Mouse (Mus musculus) testis, adult 2 months (tissue): ENCODE results near the gene Gabrg3. TPM values are rescaled to one million over a fixed set of nuclear protein-coding genes. Genes with fewer than 3 reads are reported as not detected.

Source experiments
- H3K27ac ChIP-seq: fragments of 200-500 bp; 2 replicates; pipeline ENCODE4 v1.5.1; 2012; ENCODE audit warnings: low read depth, low read length; ENCODE audit not compliant: control insufficient read depth, insufficient read depth
- H3K27me3 ChIP-seq: fragments of 200-500 bp; 2 replicates; pipeline ENCODE4 v1.6.1; 2012; ENCODE audit warnings: mild to moderate bottlenecking, low read length, moderate library complexity; ENCODE audit not compliant: control insufficient read depth, insufficient read depth
- H3K36me3 ChIP-seq: fragments of 200-500 bp; 2 replicates; pipeline ENCODE4 v1.6.1; 2012; ENCODE audit warnings: mild to moderate bottlenecking, low read length; ENCODE audit not compliant: control insufficient read depth, insufficient read depth
- H3K4me1 ChIP-seq: fragments of 200-500 bp; 2 replicates; pipeline ENCODE4 v1.6.1; 2012; ENCODE audit warnings: low read length; ENCODE audit not compliant: control insufficient read depth, insufficient read depth
- H3K4me3 ChIP-seq: fragments of 200-500 bp; 2 replicates; pipeline ENCODE4 v1.5.1; 2012; ENCODE audit warnings: low read depth, mild to moderate bottlenecking, low read length, moderate library complexity, mixed read lengths; ENCODE audit not compliant: control insufficient read depth
- CTCF ChIP-seq: fragments of 200-500 bp; IDR thresholded peaks from 2 replicates; pipeline ENCODE4 v1.5.1; 2012; ENCODE audit warnings: low read depth, mild to moderate bottlenecking, inconsistent platforms, low read length, moderate library complexity; ENCODE audit not compliant: control insufficient read depth, insufficient read depth, insufficient replicate concordance
- POLR2A ChIP-seq: fragments of 200-500 bp; IDR thresholded peaks from 2 replicates; pipeline ENCODE4 v1.6.1; 2012; ENCODE audit warnings: low read depth, mild to moderate bottlenecking, inconsistent platforms, low read length, moderate library complexity; ENCODE audit not compliant: control insufficient read depth
- polyA plus RNA-seq: library from polyadenylated mRNA; depleted of rRNA; stranded (reverse); fragments of >200 nt; gene quantifications from 2 replicates; pipeline ENCODE4 v1.2.3, GENCODE M21; 2012

Gabrg3 gene
- polyA plus RNA-seq, 1 experiment, result 0.72 TPM

DNA sequence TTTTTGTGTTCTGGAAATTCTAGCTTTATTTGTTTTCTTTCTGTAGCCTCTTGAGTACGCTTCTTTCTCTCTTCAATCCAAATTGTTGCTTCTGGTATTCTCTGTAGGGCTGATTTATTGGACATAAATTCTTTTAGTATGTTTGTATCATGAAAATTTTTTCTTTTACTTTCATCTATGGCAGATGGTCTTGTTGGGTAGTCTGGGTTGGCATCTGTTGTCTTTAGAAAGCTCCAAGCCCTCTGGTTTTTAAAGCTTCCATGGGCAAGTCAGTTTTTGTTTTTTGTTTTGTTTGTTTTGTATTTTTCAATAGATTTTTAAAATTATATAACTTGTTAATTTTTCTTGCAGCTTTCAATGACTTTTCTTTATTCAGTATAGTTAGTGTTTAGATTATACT lies 72.0 kb downstream of the Gabrg3 start:
- Histone ChIP-seq H3K36me3 (no peaks in the 10 kb centered on the region), H3K4me1 (no peaks in the 10 kb centered on the region), H3K4me3 (no peak overlapping the region), H3K27me3 (no peaks in the 10 kb centered on the region), H3K27ac (no peak overlapping the region)
- TF ChIP-seq POLR2A (no peak), CTCF (no peak)

DNA sequence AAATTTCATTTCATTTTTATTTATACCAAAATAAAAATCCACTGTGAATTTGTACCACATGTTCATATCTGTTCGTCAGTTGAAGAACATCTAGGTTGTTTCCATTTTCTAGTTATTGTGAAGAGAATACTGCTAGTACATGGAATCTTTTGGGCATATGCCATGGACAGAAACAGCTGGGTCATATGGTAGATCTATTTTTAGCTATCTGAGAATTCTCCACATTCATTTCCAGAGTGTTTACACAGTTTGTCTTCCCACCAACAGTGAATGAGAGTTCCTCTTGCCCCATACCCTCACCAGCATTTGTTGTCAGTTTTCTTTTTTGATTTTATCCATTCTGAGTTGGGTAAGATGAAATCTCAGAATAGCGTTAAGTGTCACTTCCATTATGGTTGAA lies 75.0 kb downstream of the Gabrg3 start:
- Histone ChIP-seq H3K4me1 (no peaks in the 10 kb centered on the region), H3K27me3 (no peaks in the 10 kb centered on the region), H3K36me3 (no peaks in the 10 kb centered on the region), H3K4me3 (no peak overlapping the region), H3K27ac (no peak overlapping the region)
- TF ChIP-seq CTCF, result no peak
- TF ChIP-seq POLR2A, result no peak

- Histone ChIP-seq H3K4me3 (no peak overlapping the region), H3K27me3 (no peaks in the 10 kb centered on the region), H3K27ac (no peak overlapping the region), H3K36me3 (no peaks in the 10 kb centered on the region), H3K4me1 (no peaks in the 10 kb centered on the region)
- TF ChIP-seq CTCF (no peak), POLR2A (no peak)
These were observed 79.7 kb downstream of the Gabrg3 start for GRCm38 (mm10) chr7:57307337-57307736.

GRCm38 (mm10) chr7:57296639-57297038 lies 90.3 kb downstream of the Gabrg3 start:
- no peaks in the 10 kb centered on the region for H3K36me3 ChIP-seq
- H3K27me3 ChIP-seq, result no peaks in the 10 kb centered on the region
- TF ChIP-seq CTCF (no peak), POLR2A (no peak)
- H3K27ac ChIP-seq, result no peak overlapping the region
- H3K4me3 ChIP-seq, result no peak overlapping the region
- no peaks in the 10 kb centered on the region for H3K4me1 ChIP-seq

DNA sequence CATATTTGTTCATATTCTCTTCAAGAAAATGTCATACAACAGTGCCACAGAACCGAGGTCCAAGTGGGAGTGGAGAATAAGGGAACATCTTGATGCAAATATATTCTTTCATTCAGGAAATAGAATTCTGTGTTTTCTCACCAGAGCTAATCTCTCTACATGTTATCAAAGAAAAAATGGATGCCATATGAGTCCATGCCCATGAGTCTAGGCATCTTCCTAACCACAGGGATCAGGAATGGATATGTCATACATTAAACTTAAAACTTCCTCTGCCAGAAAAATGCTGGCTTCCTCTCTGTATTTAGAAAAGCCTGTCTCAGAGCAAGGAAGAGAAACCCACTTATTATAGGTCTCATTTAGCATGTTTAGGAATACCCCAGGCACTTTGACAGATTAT lies 92.9 kb downstream of the Gabrg3 start:
- no peaks in the 10 kb centered on the region for H3K27me3 ChIP-seq
- no peaks in the 10 kb centered on the region for H3K36me3 ChIP-seq
- TF ChIP-seq CTCF (no peak), POLR2A (no peak)
- no peak overlapping the region for H3K27ac ChIP-seq
- H3K4me3 ChIP-seq, result no peak overlapping the region
- H3K4me1 ChIP-seq, result no peaks in the 10 kb centered on the region

DNA sequence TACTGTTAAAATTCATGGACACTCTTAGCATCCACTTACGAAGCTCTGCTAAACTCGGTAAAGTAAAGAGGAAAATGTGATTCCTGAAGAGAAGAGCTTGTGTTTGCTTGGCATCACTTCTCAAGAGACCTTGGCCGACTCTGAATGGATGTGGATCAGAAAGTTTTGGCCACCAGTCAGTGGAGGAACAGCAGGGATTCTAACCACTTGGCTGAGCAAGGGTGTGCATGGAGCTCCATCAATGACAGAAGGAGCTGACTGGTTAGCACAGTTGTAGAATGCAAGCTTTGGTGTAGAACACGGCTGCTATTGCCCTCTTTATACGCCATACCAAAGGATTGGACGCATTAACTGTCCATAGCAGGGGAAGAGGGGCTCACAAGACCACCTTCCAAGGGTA lies 93.4 kb downstream of the Gabrg3 start:
- Histone ChIP-seq H3K27ac (no peak overlapping the region), H3K4me3 (no peak overlapping the region), H3K27me3 (no peaks in the 10 kb centered on the region), H3K36me3 (no peaks in the 10 kb centered on the region), H3K4me1 (no peaks in the 10 kb centered on the region)
- TF ChIP-seq POLR2A (no peak), CTCF (no peak)

- Histone ChIP-seq H3K4me3 (no peak overlapping the region), H3K27me3 (no peaks in the 10 kb centered on the region), H3K4me1 (no peaks in the 10 kb centered on the region), H3K36me3 (no peaks in the 10 kb centered on the region), H3K27ac (no peak overlapping the region)
- no peak for TF ChIP-seq POLR2A
- TF ChIP-seq CTCF, result no peak
These were observed 103.8 kb downstream of the Gabrg3 start for GRCm38 (mm10) chr7:57283186-57283585.

DNA sequence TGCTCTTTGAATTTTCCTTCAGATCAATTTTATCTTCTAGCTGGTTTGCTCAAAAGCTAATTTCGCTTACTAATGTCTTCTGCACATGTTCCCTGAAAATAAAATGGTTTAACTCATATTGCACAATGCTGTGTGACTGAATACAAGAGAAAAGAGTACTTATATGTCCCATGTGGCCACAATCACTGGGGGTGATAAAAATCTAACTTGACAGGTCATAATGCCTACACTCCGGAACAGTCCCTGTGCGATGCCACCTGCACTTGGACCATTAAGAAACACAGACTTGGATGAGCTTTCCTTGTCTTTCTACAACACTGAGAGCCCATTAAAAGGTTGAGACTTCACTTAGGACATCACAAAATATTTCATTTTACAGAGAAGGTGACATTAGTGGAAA lies 108.1 kb downstream of the Gabrg3 start:
- no peak overlapping the region for H3K4me3 ChIP-seq
- H3K27me3 ChIP-seq, result no peaks in the 10 kb centered on the region
- no peaks in the 10 kb centered on the region for H3K36me3 ChIP-seq
- H3K27ac ChIP-seq, result no peak overlapping the region
- TF ChIP-seq POLR2A (no peak), CTCF (no peak)
- no peaks in the 10 kb centered on the region for H3K4me1 ChIP-seq
